ENCODE assay signal across 28 mouse cellular contexts in genomic region chr12:41345621-41346020, GRCm38 (mm10).
"Had no signal": no experiment of that assay in that cellular context is flagged by ENCODE, and none has a peak within 500 bp of the region (broad histone marks: within the 10 kb centered on the region; RNA-seq: fewer than 3 reads in every experiment).

No protein-coding gene starts in this region.

- H3K27ac ChIP-seq: embryonic facial prominence, embryonic 10.5 days; embryonic facial prominence, embryonic 12.5 days; embryonic facial prominence, embryonic 13.5 days; embryonic facial prominence, embryonic 15.5 days; forebrain, embryonic 10.5 days; forebrain, embryonic 12.5 days; forebrain, embryonic 13.5 days; forebrain, embryonic 15.5 days; gastrocnemius, adult 2 months had no signal

- H3K36me3 ChIP-seq: embryonic facial prominence, embryonic 10.5 days; embryonic facial prominence, embryonic 12.5 days; embryonic facial prominence, embryonic 13.5 days; embryonic facial prominence, embryonic 15.5 days; forebrain, embryonic 10.5 days; forebrain, embryonic 12.5 days; forebrain, embryonic 15.5 days had no signal

- H3K9ac ChIP-seq: embryonic facial prominence, embryonic 12.5 days; embryonic facial prominence, embryonic 13.5 days; embryonic facial prominence, embryonic 15.5 days; forebrain, embryonic 12.5 days; forebrain, embryonic 13.5 days; forebrain, embryonic 15.5 days; forebrain, postnatal 0 days had no signal

- H3K4me2 ChIP-seq: embryonic facial prominence, embryonic 12.5 days; embryonic facial prominence, embryonic 13.5 days; embryonic facial prominence, embryonic 15.5 days; forebrain, embryonic 12.5 days; forebrain, embryonic 13.5 days; forebrain, embryonic 15.5 days had no signal

- DNase-seq: cerebellum, adult 2 months; cerebellum, adult 8-10 months; cerebellum, adult 9-10 months; cerebellum, adult 9-11 months; cerebellum, postnatal 10 days; cerebellum, postnatal 14 days; cerebellum, postnatal 25 days; cerebellum, postnatal 36 days; embryo, embryonic 11 days; forebrain, postnatal 0 days; gastrocnemius, adult 2 months; gastrocnemius, postnatal 10 days; gastrocnemius, postnatal 14 days; gastrocnemius, postnatal 25 days; gastrocnemius, postnatal 36 days; heart, adult 11 months; heart, adult 18-20 months had no signal

- ATAC-seq: forebrain, embryonic 13.5 days; forebrain, embryonic 14.5 days; forebrain, embryonic 15.5 days; forebrain, embryonic 16.5 days; forebrain, postnatal 0 days had no signal

- H3K4me1 ChIP-seq: embryonic facial prominence, embryonic 12.5 days; embryonic facial prominence, embryonic 13.5 days; embryonic facial prominence, embryonic 15.5 days; forebrain, embryonic 12.5 days; forebrain, embryonic 13.5 days had no signal

- H3K4me3 ChIP-seq: embryonic facial prominence, embryonic 10.5 days; embryonic facial prominence, embryonic 12.5 days; embryonic facial prominence, embryonic 13.5 days; embryonic facial prominence, embryonic 15.5 days; erythroblast, embryonic 14.5 days; forebrain, embryonic 10.5 days; forebrain, embryonic 12.5 days; forebrain, embryonic 13.5 days; forebrain, embryonic 15.5 days; gastrocnemius, adult 2 months had no signal

- H3K9me3 ChIP-seq: embryonic facial prominence, embryonic 10.5 days; embryonic facial prominence, embryonic 12.5 days; embryonic facial prominence, embryonic 13.5 days; embryonic facial prominence, embryonic 15.5 days; forebrain, embryonic 10.5 days; forebrain, embryonic 12.5 days; forebrain, embryonic 13.5 days; forebrain, embryonic 15.5 days had no signal

- H3K27me3 ChIP-seq: embryonic facial prominence, embryonic 12.5 days; embryonic facial prominence, embryonic 13.5 days; embryonic facial prominence, embryonic 15.5 days; forebrain, embryonic 12.5 days; forebrain, embryonic 13.5 days; forebrain, embryonic 15.5 days had no signal
